Mouse (Mus musculus): ENCODE measurements at regions not wholly inside any gene's neighbourhood (a gene's known extent, or its start where the extent isn't known, plus 50 kb on each side); places are given as distances from the start of the nearest gene placed in this dataset.

- TF ChIP-seq POLR2A (IDR thresholded peaks at IDR 0.05; ENCODE audit: extremely low read depth, insufficient read depth, low read length) (no peak), CTCF (IDR thresholded peaks at IDR 0.05; ENCODE audit: extremely low read depth, insufficient read depth, low read length) (no peak)
Observed at GRCm38 (mm10) chr15:61653853-61654252, 731.0 kb upstream of the A1bg start.
